Mouse (Mus musculus): ENCODE measurements around the gene Pih1d1. TPM values are rescaled to one million over a fixed set of nuclear protein-coding genes. Genes with fewer than 3 reads are reported as not detected.
A peak's percentile ranks its signal among the peaks of the same experiment; 100 is the strongest.

The Pih1d1 gene
- polyA plus RNA-seq, 1 experiment from 2014 or later, result 68.2 TPM

GRCm38 (mm10) chr7:45204380-45205143 is 50.5 kb downstream of the Pih1d1 start, which contains the start of gene Ccdc155:
TSS of gene Ccdc155 (minus strand) at chr7:45204892.
- in situ Hi-C loops (cut with MboI; ENCODE audit: low pct_unique_long_range_greater_than_20kb), result no loop called here
- ATAC-seq (peak; percentile 12), DNase-seq (ENCODE audit: low read depth, low spot score) (no peak)
- H3K27me3 ChIP-seq, result peaks cover 19% of the 10 kb centered on the region
- CTCF ChIA-PET, result interaction anchor here (0.8 kb wide), 1 partner anchor 42 kb away, joined by 4 read pairs; no protein-coding TSS in a partner anchor
- no peak for TF ChIP-seq CTCF (IDR thresholded peaks at IDR 0.05)
- POLR2A ChIA-PET, result interaction anchor here (0.7 kb wide), 1 partner anchor 49 kb away, joined by 3 read pairs; no protein-coding TSS in a partner anchor

- CTCF ChIA-PET, result no interaction called here
- in situ Hi-C loops (cut with MboI; ENCODE audit: low pct_unique_long_range_greater_than_20kb), result no loop called here
- ATAC-seq (no peak), DNase-seq (ENCODE audit: low read depth, low spot score) (no peak)
- POLR2A ChIA-PET, result no interaction called here
- H3K27me3 ChIP-seq, result peaks cover 14% of the 10 kb centered on the region
- no peak for TF ChIP-seq CTCF (IDR thresholded peaks at IDR 0.05)
Observed at GRCm38 (mm10) chr7:45208260-45208659, 54.2 kb downstream of the Pih1d1 start.

Other genes starting within 250 kb of the Pih1d1 start
- gene Ap2a1, start 224.8 kb upstream of the Pih1d1 start, polyA plus RNA-seq (2021), result 104 TPM
- gene Tsks, start 211.1 kb upstream of the Pih1d1 start, polyA plus RNA-seq (2021), result 0.06 TPM
- 22.1 TPM for gene Cpt1c, start 179.5 kb upstream of the Pih1d1 start, polyA plus RNA-seq (2021)
- 514 TPM for gene Prmt1, start 167.7 kb upstream of the Pih1d1 start, polyA plus RNA-seq (2021)
- 108 TPM for gene Irf3, start 156.7 kb upstream of the Pih1d1 start, polyA plus RNA-seq (2021)
- gene Bcl2l12, start 155.6 kb upstream of the Pih1d1 start, polyA plus RNA-seq (2021), result 19.9 TPM
- 80.3 TPM for gene Scaf1, start 137.9 kb upstream of the Pih1d1 start, polyA plus RNA-seq (2021)
- gene Rras, start 136.3 kb upstream of the Pih1d1 start, polyA plus RNA-seq (2021), result 78.9 TPM
- gene Prr12, start 101.4 kb upstream of the Pih1d1 start, polyA plus RNA-seq (2021), result 35.8 TPM
- gene Nosip, start 91.9 kb upstream of the Pih1d1 start, polyA plus RNA-seq (2021), result 77.4 TPM
- 38.6 TPM for gene Prrg2, start 91.6 kb upstream of the Pih1d1 start, polyA plus RNA-seq (2021)
- gene Rcn3, start 62.1 kb upstream of the Pih1d1 start, polyA plus RNA-seq (2021), result 21.7 TPM
- 22.2 TPM for gene Fcgrt, start 50.5 kb upstream of the Pih1d1 start, polyA plus RNA-seq (2021)
- 920 TPM for gene Rps11, start 29.9 kb upstream of the Pih1d1 start, polyA plus RNA-seq (2021)
- 1,333 TPM for gene Rpl13a, start 25.5 kb upstream of the Pih1d1 start, polyA plus RNA-seq (2021)
- gene Gm45713, start 18.1 kb upstream of the Pih1d1 start, polyA plus RNA-seq (2021), result not detected
- gene Flt3l, start 17.9 kb upstream of the Pih1d1 start, polyA plus RNA-seq (2021), result 7.3 TPM
- gene Aldh16a1, start 281 bp downstream of the Pih1d1 start, polyA plus RNA-seq (2021), result 48.9 TPM
- 0.19 TPM for gene Slc17a7, start 9.6 kb downstream of the Pih1d1 start, polyA plus RNA-seq (2021)
- not detected for gene Gfy, start 25.3 kb downstream of the Pih1d1 start, polyA plus RNA-seq (2021)
- not detected for gene Pth2, start 26.7 kb downstream of the Pih1d1 start, polyA plus RNA-seq (2021)
- gene Ccdc155, start 50.6 kb downstream of the Pih1d1 start, polyA plus RNA-seq (2021), result 0.03 TPM
- not detected for gene Dkkl1, start 57.8 kb downstream of the Pih1d1 start, polyA plus RNA-seq (2021)
- gene Tead2, start 61.5 kb downstream of the Pih1d1 start, polyA plus RNA-seq (2021), result 94.7 TPM
- 0.81 TPM for gene Cd37, start 84.8 kb downstream of the Pih1d1 start, polyA plus RNA-seq (2021)
- gene Slc6a16, start 86.8 kb downstream of the Pih1d1 start, polyA plus RNA-seq (2021), result not detected
- gene Slc6a21, start 123.2 kb downstream of the Pih1d1 start, polyA plus RNA-seq (2021), result not detected
- 15.0 TPM for gene Trpm4, start 179.5 kb downstream of the Pih1d1 start, polyA plus RNA-seq (2021)
- gene Hrc, start 181.0 kb downstream of the Pih1d1 start, polyA plus RNA-seq (2021), result 0.06 TPM
- gene Ppfia3, start 212.7 kb downstream of the Pih1d1 start, polyA plus RNA-seq (2021), result 4.1 TPM
- 4.7 TPM for gene Lin7b, start 216.3 kb downstream of the Pih1d1 start, polyA plus RNA-seq (2021)
- 328 TPM for gene Snrnp70, start 241.4 kb downstream of the Pih1d1 start, polyA plus RNA-seq (2021)

All from Patski (cell line).